Mouse (Mus musculus) testis, adult 2 months (tissue): ENCODE measurements around the gene Fchsd2.

Experiments used
- CTCF ChIP-seq: fragments of 200-500 bp; IDR thresholded peaks from 2 replicates; pipeline ENCODE4 v1.5.1; 2012; ENCODE audit warnings: low read depth, mild to moderate bottlenecking, inconsistent platforms, low read length, moderate library complexity; ENCODE audit not compliant: control insufficient read depth, insufficient read depth, insufficient replicate concordance
- POLR2A ChIP-seq: fragments of 200-500 bp; IDR thresholded peaks from 2 replicates; pipeline ENCODE4 v1.6.1; 2012; ENCODE audit warnings: low read depth, mild to moderate bottlenecking, inconsistent platforms, low read length, moderate library complexity; ENCODE audit not compliant: control insufficient read depth

- TF ChIP-seq POLR2A: no peak
- no peak for TF ChIP-seq CTCF
Measured at GRCm38 (mm10) chr7:101232716-101233115, 140.1 kb downstream of the Fchsd2 start.
